Mouse (Mus musculus) spleen, postnatal 36 days (tissue): Measurements from ENCODE around the gene Cbx5.
A peak's percentile ranks its signal among the peaks of the same experiment; 100 is the strongest.
"Not testable (repeated sequence)": the region's sequence is repeated elsewhere in the genome, so short reads cannot be mapped to it uniquely, and the experiment has no call there.

Experiments
- DNase-seq, 2 experiments: peaks; one replicate each; pipeline ENCODE4 v3.0.0; 2022; ENCODE audit warnings: low spot score in 2 of 2, mixed read lengths in 1 of 2

Cbx5 gene

GRCm38 (mm10) chr15:103251595-103251994, 12.0 kb upstream of the Cbx5 start:
- DNase-seq = peak; percentile 73 to 84

DNA sequence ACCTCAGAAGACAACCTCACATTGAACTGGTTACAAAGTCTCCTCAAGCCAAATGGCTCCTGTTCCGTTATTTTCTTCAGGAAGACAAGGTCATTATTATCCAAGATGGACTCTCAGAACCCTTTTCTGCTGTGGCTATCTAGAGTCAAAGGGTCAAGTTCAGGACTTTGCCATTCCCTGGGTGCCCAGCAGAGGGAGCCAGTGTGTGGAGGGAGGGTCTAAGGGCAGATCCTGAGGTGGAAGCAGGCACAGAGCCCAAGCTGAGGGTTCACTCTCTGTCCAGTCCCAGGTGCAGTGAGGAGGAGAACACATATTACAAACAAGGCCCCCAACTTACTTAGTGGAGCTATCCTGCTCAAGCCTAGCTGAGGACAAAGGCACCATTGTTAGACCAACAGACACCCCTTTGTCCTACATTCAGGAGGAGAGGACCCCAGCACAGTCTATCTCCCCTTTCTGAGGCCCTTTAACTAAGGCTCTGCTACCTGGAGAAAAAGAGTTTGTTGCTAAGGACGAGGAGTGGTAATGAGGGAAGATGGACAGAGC, 10.7 kb upstream of the Cbx5 start:
- peak; percentile 66 to 75 for DNase-seq

- not testable (repeated sequence) for DNase-seq
These were observed 9.9 kb upstream of the Cbx5 start for GRCm38 (mm10) chr15:103249511-103249910.

DNA sequence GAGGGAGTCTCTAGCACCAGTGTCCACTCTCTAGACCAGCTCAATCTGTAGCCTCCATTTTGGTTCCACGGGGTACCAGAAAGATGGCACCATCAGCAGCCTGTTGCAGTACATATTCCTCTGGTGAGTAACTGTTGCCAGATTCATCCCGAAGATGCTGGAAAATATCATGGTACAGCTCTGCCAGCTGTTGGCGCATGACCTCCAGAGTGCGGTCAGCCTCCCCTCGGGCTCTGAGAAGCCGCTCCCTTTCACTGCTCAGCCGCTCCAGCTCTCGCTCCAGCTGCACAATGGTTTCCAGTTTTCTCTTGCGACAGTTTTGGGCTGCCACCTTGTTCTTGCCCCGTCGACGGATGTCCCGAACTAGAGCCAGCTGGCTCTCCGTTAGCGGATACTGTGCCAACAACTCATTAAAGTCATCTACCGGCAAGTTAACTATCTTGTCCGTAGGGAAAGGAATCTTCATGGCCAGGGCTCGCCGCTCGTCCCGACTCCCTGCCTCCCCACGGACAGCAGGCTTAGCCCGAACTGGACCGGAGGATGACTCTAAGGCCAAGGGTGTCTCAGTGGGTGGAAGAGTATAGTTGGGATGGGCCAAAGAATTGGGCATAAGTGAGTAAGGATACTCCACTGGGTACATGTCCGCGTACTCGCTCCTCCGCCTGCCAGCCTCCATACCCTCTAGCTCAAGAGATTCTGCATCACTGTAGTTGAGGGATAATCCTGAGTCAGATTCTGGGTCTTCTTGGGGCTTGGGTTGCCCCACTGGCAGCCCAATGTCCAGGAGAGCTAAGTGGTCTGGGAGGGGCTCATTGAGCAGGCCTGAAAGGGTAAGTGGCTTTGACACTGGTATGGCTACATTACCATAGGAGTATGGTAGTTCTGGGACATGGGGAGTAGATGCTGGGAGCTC, 9.0 kb upstream of the Cbx5 start:
- DNase-seq = no peak

DNA sequence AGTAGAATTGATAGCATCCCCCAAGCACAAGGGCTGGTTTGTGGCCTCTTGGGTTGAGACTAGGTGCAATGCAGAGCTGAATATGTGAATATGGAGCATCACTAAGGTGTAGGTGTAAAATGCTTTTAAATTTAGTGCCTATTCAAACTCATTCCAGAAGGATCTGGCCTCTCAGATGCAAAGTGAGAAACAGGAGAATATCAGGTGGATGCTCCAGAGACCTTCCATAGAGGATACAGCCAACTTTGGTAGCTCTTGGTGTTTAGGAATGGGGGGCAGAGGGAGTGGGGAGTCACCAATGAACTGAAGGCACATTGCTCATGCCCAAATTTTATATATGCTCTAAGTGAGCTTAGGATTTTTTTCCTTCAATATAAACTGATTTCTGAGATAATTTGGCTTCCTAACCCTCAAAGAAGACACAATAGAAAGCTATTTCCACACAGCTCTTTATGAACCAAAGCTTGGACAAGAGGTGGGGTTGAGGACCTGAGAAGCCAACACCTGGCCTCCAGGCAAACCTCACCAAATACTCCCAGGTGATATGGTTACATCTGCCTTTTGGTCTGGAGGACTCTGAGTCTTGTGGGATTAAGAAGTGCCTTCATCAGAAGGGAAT, 8.3 kb upstream of the Cbx5 start:
- DNase-seq = no peak

DNA sequence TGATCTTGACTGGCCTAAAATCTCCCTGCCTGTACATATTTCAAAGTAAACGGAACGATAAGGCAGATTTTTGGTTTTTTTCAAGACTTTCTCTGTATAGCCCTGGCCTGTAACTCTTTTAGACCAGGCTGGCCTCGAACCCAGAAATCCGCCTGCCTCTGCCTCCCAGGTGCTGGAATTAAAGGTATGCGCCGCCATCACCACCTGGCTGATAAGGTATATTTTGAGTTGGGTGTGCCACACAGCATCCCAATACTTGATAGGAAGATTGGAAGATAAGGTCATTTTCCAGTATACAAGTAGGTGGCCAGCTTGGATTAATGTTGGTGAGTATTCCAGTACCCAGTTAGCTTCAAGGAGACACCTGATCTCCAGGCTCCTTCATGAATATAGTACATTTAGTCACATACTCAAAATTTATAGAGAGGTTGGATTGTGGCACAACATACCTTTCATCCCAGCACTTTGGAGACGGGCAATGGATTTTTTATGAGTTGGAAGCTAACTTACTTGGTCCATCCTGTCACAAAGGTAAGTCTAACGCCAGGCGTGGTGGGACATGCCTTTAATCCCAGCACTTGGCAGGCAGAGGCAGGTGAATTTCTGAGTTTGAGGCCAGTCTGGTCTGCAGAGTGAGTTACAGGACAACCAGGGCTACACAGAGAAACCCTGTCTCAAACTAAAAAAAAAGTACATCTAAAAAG, 7.6 kb upstream of the Cbx5 start:
- DNase-seq = no peak

GRCm38 (mm10) chr15:103245616-103246015, 6.0 kb upstream of the Cbx5 start:
- DNase-seq = no peak

DNA sequence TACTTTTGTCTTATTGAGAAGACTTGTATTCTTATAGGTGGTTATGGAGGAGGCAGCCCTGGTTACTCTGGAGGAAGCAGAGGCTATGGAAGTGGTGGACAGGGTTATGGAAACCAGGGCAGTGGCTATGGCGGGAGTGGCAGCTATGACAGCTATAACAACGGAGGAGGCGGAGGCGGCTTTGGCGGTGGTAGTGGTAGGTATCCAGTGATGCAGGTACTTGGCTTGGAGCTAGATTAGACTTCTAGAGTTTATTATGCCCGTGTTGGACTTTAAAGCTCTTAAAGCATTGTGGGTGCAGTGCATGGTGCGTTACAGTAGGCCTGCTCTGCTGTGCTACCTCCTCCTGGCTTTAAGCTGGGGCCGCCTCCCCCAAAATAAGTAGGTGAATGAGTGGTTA, 3.3 kb upstream of the Cbx5 start:
- DNase-seq = no peak

DNA sequence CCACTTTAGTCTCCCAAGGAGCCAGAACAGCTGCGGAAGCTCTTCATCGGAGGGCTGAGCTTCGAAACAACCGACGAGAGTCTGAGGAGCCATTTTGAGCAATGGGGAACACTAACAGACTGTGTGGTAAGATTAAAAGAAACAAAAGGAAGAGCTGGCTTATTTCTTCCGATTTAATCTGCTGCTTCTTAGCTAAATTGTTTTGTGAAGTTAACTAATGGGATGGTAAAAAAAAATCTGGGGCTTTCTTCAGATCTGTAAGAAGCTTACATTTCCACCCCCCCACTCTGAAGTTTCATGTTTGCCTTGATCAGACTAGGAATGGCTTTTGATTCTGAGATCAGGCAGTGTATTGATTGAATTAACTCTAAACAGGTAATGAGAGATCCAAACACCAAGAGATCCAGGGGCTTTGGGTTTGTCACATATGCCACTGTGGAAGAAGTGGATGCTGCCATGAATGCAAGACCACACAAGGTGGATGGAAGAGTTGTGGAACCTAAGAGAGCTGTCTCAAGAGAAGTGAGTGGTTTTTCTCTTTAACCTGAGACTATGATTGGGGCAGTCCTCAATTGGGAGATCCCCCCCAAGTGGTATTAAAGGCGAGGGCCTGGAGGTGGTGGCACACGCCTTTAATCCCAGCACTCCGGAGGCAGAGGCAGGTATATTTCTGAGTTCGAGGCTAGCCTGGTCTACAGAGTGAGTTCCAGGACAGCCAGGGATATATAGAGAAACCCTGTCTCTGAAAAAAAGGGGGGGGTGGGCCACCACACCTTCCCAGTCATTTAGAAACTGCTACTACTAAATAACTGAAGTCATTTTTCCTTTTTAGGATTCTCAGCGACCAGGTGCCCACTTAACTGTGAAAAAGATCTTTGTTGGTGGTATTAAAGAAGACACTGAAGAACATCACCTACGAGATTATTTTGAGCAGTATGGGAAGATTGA, 1.7 kb upstream of the Cbx5 start:
- DNase-seq = not testable (repeated sequence)

DNA sequence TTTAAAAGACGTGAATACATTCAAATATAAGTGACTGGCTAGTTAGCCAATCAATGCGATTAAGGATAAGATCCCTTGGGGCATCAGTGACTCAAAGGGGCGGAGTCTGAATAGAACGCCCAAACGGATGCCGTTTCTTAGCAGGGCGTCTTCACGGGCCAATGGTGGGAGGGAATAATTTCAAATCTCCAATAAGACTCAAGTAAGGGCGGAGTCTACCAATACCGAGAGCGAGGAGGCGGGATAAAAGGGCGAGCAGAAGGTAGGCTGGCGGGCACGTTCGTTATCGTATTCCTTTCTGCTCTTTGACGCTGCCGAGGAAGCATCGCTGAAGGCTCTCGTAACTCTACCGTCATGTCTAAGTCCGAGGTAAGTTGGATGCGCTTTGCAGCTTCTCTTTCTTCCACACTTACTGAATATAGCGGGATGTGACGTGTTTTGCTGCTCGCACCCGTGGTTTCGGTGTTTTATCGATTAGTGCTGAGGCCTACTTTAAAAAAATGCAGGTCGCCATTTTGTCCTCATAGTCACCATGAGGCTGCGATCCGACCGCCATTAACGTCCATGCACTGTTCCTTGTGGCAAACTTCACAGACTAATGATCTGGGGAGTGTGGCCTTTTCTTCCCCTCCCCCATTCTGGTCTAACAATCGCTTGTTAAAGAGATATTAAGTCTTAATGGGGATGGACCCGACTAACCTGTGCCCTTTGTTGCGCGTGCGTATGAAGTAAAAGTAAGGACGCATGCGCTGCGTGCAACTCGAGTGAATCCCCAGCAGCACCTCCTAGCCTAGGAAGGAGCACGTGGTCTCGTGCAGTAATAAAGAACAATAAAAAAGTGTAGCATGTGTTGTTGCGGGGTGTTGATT, 778 bp upstream of the Cbx5 start, which contains the start of gene Hnrnpa1:
Gene Hnrnpa1, plus strand, starts transcription at position 273 of the 869 bp plus-strand sequence.
- DNase-seq = peak; percentile 96 to 98

DNA sequence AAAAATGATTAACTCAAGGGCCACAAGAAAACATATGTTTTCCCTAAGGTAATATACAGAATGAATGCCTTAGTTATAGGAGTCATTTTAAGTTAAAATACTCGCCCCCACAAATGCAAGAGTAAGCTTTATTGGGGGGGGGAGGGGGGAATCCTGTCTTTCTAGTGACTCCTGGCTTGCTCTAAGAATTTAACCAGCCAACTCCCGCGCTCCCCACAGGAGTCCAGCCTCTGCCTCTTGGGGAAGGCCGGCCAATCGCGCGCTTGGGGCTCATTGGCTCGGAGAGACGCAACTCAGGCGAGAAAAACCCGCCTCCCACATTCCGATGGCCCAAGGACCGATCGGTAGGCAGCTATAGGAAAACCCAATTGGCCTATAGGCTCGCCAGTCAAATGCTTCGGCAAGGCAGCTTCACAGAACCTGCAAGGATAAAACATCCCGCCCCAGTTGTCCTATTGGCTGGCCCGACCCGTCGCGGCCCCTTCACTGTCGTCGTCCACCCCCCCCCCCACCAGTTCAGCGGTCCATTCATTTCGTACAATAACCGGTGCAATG, 409 bp downstream of the Cbx5 start:
- peak; percentile 94 to 95 for DNase-seq

GRCm38 (mm10) chr15:103237295-103237694, 2.3 kb downstream of the Cbx5 start:
- no peak for DNase-seq

DNA sequence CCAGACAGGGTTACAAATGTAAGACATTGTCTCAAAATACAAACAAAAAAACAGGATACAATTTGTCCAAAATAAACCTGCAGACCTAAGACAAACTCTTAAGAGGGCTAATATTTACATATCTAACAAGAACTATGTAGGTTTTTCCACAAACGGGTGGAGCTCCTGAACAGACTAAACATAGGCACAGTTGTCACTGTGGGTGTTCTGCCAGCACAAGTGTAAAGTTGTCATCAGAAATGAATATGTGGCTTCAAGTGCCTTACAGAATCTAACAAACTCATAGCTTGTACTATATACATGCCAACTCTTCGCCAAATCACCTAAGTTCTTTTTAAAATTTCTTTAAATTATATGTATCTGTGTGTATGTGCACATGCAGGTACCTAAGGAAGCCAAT, 6.5 kb downstream of the Cbx5 start:
- DNase-seq = no peak

GRCm38 (mm10) chr15:103228904-103229303, 10.7 kb downstream of the Cbx5 start:
- DNase-seq = no peak

- no peak for DNase-seq
These were observed 12.0 kb downstream of the Cbx5 start for GRCm38 (mm10) chr15:103227572-103227971.

DNA sequence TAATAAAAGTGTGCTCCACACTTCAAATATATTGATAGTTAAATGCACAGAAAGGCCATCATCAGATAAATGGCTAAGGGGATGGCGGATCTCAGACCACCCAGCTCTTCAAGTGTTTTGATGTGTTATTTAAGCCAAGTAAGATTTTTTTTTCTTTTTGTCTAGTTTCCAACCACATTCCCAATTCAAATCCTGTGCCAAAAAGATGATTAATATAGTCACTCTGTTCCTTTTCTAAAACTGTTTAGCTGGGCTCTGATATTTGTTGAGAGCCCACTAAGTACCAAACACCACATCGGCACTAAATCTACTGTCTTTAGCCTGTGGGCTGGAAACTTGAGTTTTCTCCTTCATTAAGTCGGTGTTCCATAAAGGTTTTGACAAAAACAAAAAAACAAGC, 12.6 kb downstream of the Cbx5 start:
- no peak for DNase-seq

GRCm38 (mm10) chr15:103224161-103224560, 15.5 kb downstream of the Cbx5 start:
- no peak for DNase-seq

GRCm38 (mm10) chr15:103221386-103221785, 18.2 kb downstream of the Cbx5 start:
- no peak for DNase-seq

- DNase-seq = no peak
These were observed 18.8 kb downstream of the Cbx5 start for GRCm38 (mm10) chr15:103220785-103221184.

DNA sequence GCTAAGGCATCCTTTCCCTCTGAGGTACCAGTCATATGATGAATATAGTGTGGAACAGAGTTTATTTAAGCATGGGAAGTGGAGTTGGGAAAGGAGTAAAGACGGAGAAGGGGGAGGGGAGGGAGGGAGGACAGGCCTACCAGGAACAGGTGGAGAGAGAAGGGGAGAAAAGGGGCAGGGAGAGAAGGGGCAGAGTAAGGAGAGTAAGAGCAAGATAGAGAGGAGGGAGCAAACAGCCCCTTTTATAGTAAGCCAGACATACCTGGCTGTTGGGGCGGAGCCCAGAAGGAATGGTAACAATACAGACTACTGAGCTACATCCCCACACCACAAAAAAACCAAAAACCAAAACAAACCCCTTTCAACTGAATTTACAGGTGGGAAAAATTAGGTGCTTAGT, 23.6 kb downstream of the Cbx5 start:
- no peak for DNase-seq
